Mouse (Mus musculus): ENCODE results near the gene Glb1.
"Not testable (repeated sequence)": the region's sequence is repeated elsewhere in the genome, so short reads cannot be mapped to it uniquely, and the experiment has no call there.

DNA sequence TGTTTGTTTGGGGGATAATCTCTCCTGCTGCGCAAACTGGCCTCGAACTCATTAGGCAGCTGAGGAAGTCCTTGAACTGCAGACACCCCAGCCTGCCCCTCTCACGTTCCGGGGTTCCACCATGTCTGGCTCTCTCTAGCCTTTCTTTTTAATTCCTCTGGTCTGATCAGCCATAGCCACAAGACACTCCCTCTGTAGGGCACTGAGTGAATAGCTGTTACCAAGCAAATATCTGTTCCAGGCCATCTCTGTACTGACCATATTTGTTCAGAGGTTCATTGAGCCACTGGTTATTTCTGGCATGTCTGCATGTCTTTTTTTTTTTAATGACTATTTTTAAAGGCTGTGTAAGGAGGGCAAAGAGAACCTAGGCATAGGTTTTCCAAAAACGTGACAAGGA is 31.5 kb upstream of the Glb1 start:
- TF ChIP-seq CTCF (IDR thresholded peaks at IDR 0.05; ENCODE audit: borderline replicate concordance, control insufficient read depth, extremely low read depth, insufficient read depth, low read length, poor library complexity); POLR2A (IDR thresholded peaks at IDR 0.05; ENCODE audit: control insufficient read depth, extremely low read depth, insufficient read depth, low read length, poor library complexity): not testable (repeated sequence)
